Mouse (Mus musculus): ENCODE results near the gene Cfap58.

The Cfap58 gene

GRCm38 (mm10) chr19:47937443-47938406 lies at the start of gene Cfap58:
TSS of gene Cfap58 (plus strand) at chr19:47937675.
- DNase-seq (ENCODE audit: low spot score), result no peak

DNA sequence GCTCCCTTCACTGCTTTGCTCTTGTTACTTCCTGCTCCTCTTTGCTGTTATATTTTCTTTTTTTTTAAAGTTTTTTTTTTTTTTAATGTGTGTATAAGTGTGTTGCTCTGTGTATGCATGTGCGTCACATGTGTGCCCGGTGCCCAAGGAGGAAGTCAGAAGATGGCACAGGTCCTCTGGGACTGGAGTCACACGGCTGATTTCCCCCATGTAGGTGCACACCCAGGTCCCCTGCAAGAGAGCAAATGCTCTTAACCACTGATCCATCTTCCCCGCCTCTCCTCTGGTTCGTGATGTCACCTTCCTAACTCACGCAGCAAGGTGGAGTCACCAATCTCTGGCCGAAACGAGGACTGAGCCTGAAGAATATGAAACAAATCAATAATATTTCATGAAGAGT lies 49.4 kb upstream of the Cfap58 start:
- DNase-seq (ENCODE audit: low spot score), result no peak

GRCm38 (mm10) chr19:47890489-47891130 lies 46.9 kb upstream of the Cfap58 start:
- no peak for DNase-seq (ENCODE audit: low spot score)

- no peak for DNase-seq (ENCODE audit: low spot score)
Measured at GRCm38 (mm10) chr19:47891562-47892312, 45.7 kb upstream of the Cfap58 start.

DNA sequence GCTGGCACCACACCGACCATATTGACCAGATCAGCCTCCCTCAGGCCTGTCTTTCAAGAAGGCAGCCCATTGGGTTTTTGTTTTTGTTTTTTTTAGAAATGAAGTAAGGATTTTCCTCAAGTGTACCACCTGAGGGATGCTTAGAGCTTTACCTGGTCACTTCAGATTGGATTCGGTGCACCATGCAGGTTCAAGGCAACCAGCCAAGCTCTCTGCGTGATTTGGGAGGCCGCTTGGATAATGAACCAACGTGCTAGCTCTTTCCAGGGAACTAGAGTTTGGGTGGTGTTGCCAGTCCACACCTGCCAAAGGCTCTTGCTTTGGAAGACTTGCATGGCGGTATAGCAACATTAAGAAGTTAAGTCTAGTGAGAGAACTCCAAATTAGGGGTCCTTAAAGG lies 44.4 kb upstream of the Cfap58 start:
- no peak for DNase-seq (ENCODE audit: low spot score)

GRCm38 (mm10) chr19:47898472-47899079 lies 38.9 kb upstream of the Cfap58 start:
- no peak for DNase-seq (ENCODE audit: low spot score)

DNA sequence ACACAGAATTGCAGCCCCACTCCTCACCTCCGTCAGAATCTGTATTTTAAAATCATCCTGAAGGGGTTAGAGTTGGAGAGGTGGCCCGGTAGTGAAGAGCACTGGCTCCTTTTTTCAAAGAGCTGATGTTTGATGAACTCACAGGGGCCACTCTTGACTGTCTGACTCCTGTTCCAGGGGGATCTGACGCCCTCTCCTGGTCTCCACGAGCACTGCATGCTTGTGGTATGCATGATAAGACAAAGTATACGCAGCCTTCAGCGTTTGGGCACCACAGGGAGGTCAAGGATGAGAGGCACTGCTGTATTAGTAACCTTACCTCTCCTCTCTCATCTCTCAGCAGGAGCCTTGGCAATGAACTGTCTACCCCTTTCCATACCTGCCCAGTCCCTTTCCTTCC lies 37.5 kb upstream of the Cfap58 start:
- DNase-seq (ENCODE audit: low spot score), result no peak

- DNase-seq (ENCODE audit: low spot score), result no peak
Measured at GRCm38 (mm10) chr19:47900558-47900957, 36.9 kb upstream of the Cfap58 start.

GRCm38 (mm10) chr19:47902316-47903201 lies 34.9 kb upstream of the Cfap58 start:
- DNase-seq (ENCODE audit: low spot score), result no peak

DNA sequence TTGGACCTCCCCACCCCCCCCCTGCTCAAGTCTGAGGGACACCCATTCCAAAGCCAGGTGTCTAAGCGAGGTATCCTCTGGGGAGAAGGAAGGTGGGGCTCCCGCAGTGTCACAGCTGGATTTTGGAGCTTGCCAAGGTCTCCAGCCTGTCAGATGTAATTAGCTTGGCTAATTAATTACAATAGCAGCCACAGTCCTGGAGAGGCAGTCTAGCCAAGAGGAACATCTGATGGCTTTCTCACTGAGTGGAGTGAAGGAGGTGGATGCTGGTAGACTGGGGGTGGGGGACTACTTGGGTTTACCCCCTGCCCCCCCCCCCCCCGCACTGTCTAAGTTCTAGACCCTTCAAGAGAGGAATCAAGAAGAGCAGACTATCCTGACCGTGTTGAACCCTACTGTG lies 33.8 kb upstream of the Cfap58 start:
- DNase-seq (ENCODE audit: low spot score), result no peak

- no peak for DNase-seq (ENCODE audit: low spot score)
Measured at GRCm38 (mm10) chr19:47905081-47905480, 32.4 kb upstream of the Cfap58 start.

DNA sequence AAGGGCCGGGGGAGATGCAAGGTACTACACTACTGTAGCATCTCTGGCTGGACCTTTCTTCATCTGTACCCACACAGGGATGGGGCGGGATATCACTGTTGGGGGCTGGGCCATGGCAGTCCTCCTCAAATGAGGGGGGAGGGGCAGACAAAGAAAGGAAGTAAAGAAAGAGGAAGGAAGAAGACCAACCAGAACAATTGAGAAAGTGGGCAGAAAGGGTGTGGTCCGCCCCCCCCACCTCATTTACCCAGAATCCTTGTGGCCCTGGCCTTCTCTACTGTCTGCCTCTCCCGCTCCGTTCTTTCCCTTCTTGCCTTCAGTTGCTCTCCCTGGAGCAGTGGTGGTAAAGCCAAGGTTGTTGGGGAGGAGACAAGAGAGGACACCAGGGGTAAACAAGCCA lies 31.9 kb upstream of the Cfap58 start:
- no peak for DNase-seq (ENCODE audit: low spot score)

- DNase-seq (ENCODE audit: low spot score), result no peak
Measured at GRCm38 (mm10) chr19:47907596-47907995, 29.9 kb upstream of the Cfap58 start.

GRCm38 (mm10) chr19:47908961-47909371 lies 28.5 kb upstream of the Cfap58 start:
- no peak for DNase-seq (ENCODE audit: low spot score)

- no peak for DNase-seq (ENCODE audit: low spot score)
Measured at GRCm38 (mm10) chr19:47909387-47910116, 27.9 kb upstream of the Cfap58 start.

DNA sequence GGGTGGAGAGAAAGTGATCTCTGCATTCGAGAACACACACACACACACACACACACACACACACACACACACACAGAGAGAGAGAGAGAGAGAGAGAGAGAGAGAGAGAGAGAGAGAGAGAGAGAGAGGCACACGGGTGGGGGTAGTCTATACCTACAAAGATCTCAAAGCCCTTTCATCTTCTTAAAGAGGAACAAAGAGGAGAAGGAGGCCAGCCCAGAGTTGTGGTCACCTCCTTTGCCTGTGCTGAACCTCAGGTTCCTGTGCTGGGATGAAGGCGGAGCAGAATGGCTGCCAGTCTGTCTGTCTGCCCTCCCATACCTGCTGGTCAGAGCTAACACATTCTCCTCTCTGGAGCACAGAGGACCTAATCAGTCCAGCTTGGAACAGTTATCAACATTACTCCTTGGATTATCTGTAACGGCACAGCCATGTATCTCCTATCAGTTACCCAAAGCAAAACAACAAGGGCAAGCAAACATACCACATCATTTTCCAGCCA lies 27.3 kb upstream of the Cfap58 start:
- no peak for DNase-seq (ENCODE audit: low spot score)

DNA sequence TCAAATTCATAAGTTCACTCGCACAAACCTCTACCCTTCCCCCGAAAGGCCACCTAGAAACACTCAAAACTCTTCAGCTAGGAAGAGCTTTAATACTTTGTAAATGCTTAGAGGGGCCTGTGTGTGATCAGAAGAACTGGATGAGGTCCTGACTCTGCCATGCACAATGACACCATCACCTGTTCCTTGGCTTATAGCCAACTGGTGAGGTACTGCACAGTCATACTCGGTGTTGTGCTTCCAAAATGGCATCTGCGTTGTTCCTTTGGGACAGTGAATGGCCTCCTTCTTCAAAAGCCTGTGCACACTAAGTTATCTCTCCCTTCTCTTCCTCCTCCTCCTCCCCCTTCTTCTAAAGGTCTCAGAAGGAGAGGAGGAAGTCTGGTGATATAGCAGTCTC lies 26.7 kb upstream of the Cfap58 start:
- no peak for DNase-seq (ENCODE audit: low spot score)

GRCm38 (mm10) chr19:47913344-47913743 lies 24.1 kb upstream of the Cfap58 start:
- no peak for DNase-seq (ENCODE audit: low spot score)

- no peak for DNase-seq (ENCODE audit: low spot score)
Measured at GRCm38 (mm10) chr19:47914191-47914590, 23.3 kb upstream of the Cfap58 start.

DNA sequence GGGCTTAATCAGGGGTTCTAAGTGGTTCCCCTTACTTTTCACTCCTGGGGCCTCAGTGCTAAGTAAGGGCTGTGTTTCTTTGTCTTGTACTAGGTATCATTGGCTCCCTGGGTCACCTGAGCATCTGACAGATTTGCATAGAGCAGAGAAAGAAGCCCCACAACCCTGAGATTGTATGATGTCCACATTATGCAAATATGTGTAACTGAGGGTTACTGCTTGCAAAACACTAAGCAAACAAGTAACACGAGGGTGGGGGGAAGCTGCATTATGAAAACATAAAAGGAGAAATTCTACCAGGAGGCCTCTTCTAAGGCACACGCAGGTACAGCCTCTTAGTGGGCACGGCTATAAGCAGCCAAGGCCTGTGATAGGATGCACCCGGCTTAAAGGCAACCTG lies 22.2 kb upstream of the Cfap58 start:
- no peak for DNase-seq (ENCODE audit: low spot score)

Data from layer of hippocampus, adult 9-10 months (tissue).